Mouse (Mus musculus) heart, embryonic 14.5 days (tissue): ENCODE results near the gene Tmem232. TPM values are rescaled to one million over a fixed set of nuclear protein-coding genes. Genes with fewer than 3 reads are reported as not detected.

Experiments
- ATAC-seq: fragments of 200-750 bp; cut with Nextera tagmentation; 2 replicates; pipeline ENCODE4 v1.8.0; 2017; ENCODE audit warnings: low read depth, moderate TSS enrichment; ENCODE audit not compliant: insufficient number of reproducible peaks, insufficient read depth, low FRiP score
- H3K27ac ChIP-seq, 2 experiments: fragments of 200-500 bp in 1 of 2; fragments of 300-500 bp in 1 of 2; sonication (generic) in 1 of 2; replicated peaks in 1 of 2; 2 replicates each; pipeline ENCODE4 v1.5.1; 2012 to 2014; ENCODE audit warnings: low read depth in 2 of 2, low read length in 2 of 2, control low read depth in 1 of 2, mild to moderate bottlenecking in 1 of 2, mixed read lengths in 1 of 2; ENCODE audit not compliant: control insufficient read depth in 1 of 2, insufficient read depth in 1 of 2
- H3K27me3 ChIP-seq: fragments of 300-500 bp; sonication (generic); 2 replicates; pipeline ENCODE4 v1.6.1; 2014; ENCODE audit warnings: mild to moderate bottlenecking, low read length, control low read depth; ENCODE audit not compliant: control insufficient read depth, insufficient read depth
- H3K36me3 ChIP-seq: fragments of 300-500 bp; sonication (generic); 2 replicates; pipeline ENCODE4 v1.6.1; 2014; ENCODE audit warnings: mild to moderate bottlenecking, control low read depth, low read length, mixed read lengths; ENCODE audit not compliant: control insufficient read depth, insufficient read depth
- H3K4me1 ChIP-seq, 2 experiments: fragments of 200-500 bp in 1 of 2; fragments of 300-500 bp in 1 of 2; sonication (generic) in 1 of 2; 2 replicates each; pipeline ENCODE4 v1.6.1; 2012 to 2014; ENCODE audit warnings: low read length in 2 of 2, control low read depth in 1 of 2, mixed read lengths in 1 of 2; ENCODE audit not compliant: control insufficient read depth in 2 of 2, insufficient read depth in 2 of 2
- H3K4me2 ChIP-seq: fragments of 300-500 bp; sonication (generic); 2 replicates; pipeline ENCODE4 v1.6.1; 2014; ENCODE audit warnings: mild to moderate bottlenecking, low read length
- H3K4me3 ChIP-seq, 2 experiments: fragments of 200-500 bp in 1 of 2; fragments of 300-500 bp in 1 of 2; sonication (generic) in 1 of 2; 2 replicates each; pipeline ENCODE4 v1.5.1; 2012 to 2014; ENCODE audit warnings: low read length in 2 of 2, mild to moderate bottlenecking in 2 of 2, control low read depth in 1 of 2, low read depth in 1 of 2, moderate library complexity in 1 of 2; ENCODE audit not compliant: control insufficient read depth in 1 of 2, insufficient read depth in 1 of 2
- H3K9ac ChIP-seq: fragments of 300-500 bp; sonication (generic); 2 replicates; pipeline ENCODE4 v1.6.1; 2014; ENCODE audit warnings: mild to moderate bottlenecking, low read length
- H3K9me3 ChIP-seq: fragments of 300-500 bp; sonication (generic); 2 replicates; pipeline ENCODE4 v1.6.1; 2016; ENCODE audit warnings: low read length, control low read depth; ENCODE audit not compliant: control insufficient read depth
- WGBS: fragments of 180-500 bp; shearing (Covaris S2); extraction: QIAGEN DNeasy Blood & Tissue Kit; methylation state at CpG from one replicate; pipeline ENCODE4 v1.1.7; 2014; 5-methylcytosine and 5-hydroxymethylcytosine counted together
- polyA plus RNA-seq: library from polyadenylated mRNA; unstranded; fragments of >200 nt; fragmentation: Nextera tagmentation; extraction: Ambion mirVana; gene quantifications from 2 replicates; pipeline ENCODE4 v1.2.1, GENCODE M21; 2014

Gene Tmem232
- polyA plus RNA-seq, 1 experiment from 2014 or later: 0.14 TPM

GRCm38 (mm10) chr17:65340016-65340415 is 200.6 kb downstream of the Tmem232 start:
- H3K27ac ChIP-seq: no peak overlapping the region
- H3K4me3 ChIP-seq: no peak overlapping the region
- 68% methylated on average over 4 of the region's 4 CpGs for WGBS
- H3K9ac ChIP-seq: no peak overlapping the region
- no peaks in the 10 kb centered on the region for H3K4me1 ChIP-seq
- H3K27me3 ChIP-seq: no peaks in the 10 kb centered on the region
- no peak overlapping the region for H3K4me2 ChIP-seq
- H3K36me3 ChIP-seq: no peaks in the 10 kb centered on the region
- no peak for ATAC-seq
- peaks cover 7% of the 10 kb centered on the region; the same call in 1 of the 2 replicates for H3K9me3 ChIP-seq

GRCm38 (mm10) chr17:65330759-65331158 is 209.8 kb downstream of the Tmem232 start:
- no peak for ATAC-seq
- Histone ChIP-seq H3K4me3 (no peak overlapping the region), H3K27ac (no peak overlapping the region), H3K9ac (no peak overlapping the region), H3K4me1 (no peaks in the 10 kb centered on the region), H3K27me3 (no peaks in the 10 kb centered on the region), H3K9me3 (no peaks in the 10 kb centered on the region), H3K4me2 (no peak overlapping the region), H3K36me3 (no peaks in the 10 kb centered on the region)
- 87% methylated on average over 8 of the region's 8 CpGs for WGBS

DNA sequence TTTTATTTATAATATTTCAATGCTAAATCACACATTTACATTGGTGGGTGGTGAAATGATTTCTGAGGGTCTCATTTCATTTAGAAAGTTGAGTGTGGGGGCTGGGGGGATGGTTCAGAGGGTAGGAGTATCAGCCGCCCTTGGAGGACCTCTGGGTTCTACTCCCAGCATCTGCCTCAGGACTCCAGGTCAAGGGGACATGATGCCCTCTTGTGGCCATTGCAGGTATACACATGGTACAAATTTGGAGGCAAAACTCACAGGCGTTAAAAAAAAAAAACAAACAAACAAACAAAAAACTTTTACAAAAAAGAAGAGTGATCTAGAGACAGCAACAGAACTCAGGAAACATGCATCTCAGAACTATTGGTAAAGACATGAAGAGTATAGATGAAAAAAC is 215.3 kb downstream of the Tmem232 start:
- H3K36me3 ChIP-seq: no peaks in the 10 kb centered on the region
- no peak overlapping the region for H3K4me2 ChIP-seq
- no peak for ATAC-seq
- H3K4me1 ChIP-seq: no peaks in the 10 kb centered on the region
- no peaks in the 10 kb centered on the region for H3K27me3 ChIP-seq
- H3K4me3 ChIP-seq: no peak overlapping the region
- H3K9me3 ChIP-seq: no peaks in the 10 kb centered on the region
- H3K9ac ChIP-seq: no peak overlapping the region
- WGBS: 16% methylated on average over 2 of the region's 2 CpGs
- no peak overlapping the region for H3K27ac ChIP-seq

DNA sequence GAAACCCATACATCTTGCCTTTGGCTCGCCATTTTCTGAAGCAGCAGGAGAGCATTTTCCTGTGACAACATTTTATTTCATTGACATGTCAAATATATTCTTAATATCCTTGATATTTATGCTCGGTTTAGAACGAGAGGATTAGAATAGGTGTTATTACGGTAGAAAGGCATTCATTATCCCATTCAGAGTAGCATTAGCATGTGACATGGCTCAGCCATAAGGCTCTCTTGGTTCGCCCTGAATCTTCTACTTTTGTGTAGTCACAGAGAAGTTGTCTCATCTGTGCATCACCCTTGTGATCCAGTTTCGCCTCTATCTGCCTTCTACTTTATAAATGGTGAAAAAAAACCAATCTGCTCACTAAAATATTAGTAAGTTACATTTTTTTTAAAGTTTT is 220.0 kb downstream of the Tmem232 start:
- no peaks in the 10 kb centered on the region for H3K27me3 ChIP-seq
- H3K27ac ChIP-seq: no peak overlapping the region
- WGBS: 84% methylated on average over 6 of the region's 6 CpGs
- no peak overlapping the region for H3K9ac ChIP-seq
- no peaks in the 10 kb centered on the region for H3K36me3 ChIP-seq
- no peak overlapping the region for H3K4me2 ChIP-seq
- no peaks in the 10 kb centered on the region for H3K4me1 ChIP-seq
- H3K9me3 ChIP-seq: no peaks in the 10 kb centered on the region
- H3K4me3 ChIP-seq: no peak overlapping the region
- ATAC-seq: no peak

- ATAC-seq: no peak
- H3K4me1 ChIP-seq: peaks cover 0 to 3% of the 10 kb centered on the region in 2 experiments; a peak in 3 of 4 replicates
- no peaks in the 10 kb centered on the region for H3K36me3 ChIP-seq
- H3K9me3 ChIP-seq: no peaks in the 10 kb centered on the region
- H3K27me3 ChIP-seq: no peaks in the 10 kb centered on the region
- H3K4me2 ChIP-seq: no peak overlapping the region
- H3K9ac ChIP-seq: no peak overlapping the region
- no peak overlapping the region for H3K27ac ChIP-seq
- no peak overlapping the region for H3K4me3 ChIP-seq
Measured at GRCm38 (mm10) chr17:65299946-65300345, 240.6 kb downstream of the Tmem232 start.

DNA sequence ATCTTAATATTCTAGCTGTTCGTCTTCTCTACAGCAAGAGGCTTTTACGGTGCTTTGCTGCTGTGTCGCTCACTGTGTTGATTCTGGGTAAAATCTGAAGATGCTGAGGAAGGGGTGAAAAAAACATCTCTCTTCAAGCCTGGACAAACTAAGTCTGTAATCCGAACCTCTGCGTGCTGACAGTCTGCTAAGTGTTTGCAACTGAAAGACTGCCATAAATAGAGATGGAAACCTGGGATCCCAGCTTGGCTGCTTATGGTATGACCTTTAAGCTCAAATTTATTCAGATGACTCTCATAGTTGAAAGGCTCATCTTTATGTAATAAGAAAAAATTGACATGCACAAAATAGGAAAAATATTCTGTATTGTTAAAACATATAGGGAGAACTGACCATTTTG is 242.8 kb downstream of the Tmem232 start:
- WGBS: 47% methylated on average over 5 of the region's 5 CpGs
- no peak for ATAC-seq

GRCm38 (mm10) chr17:65252160-65252559 is 288.4 kb downstream of the Tmem232 start:
- Histone ChIP-seq H3K4me3 (no peak overlapping the region), H3K27me3 (no peaks in the 10 kb centered on the region), H3K4me2 (no peak overlapping the region), H3K4me1 (no peaks in the 10 kb centered on the region), H3K36me3 (no peaks in the 10 kb centered on the region), H3K9me3 (no peaks in the 10 kb centered on the region), H3K9ac (no peak overlapping the region), H3K27ac (no peak overlapping the region)
- no peak for ATAC-seq
- WGBS: 44% methylated on average over 2 of the region's 2 CpGs

More for the DNA sequence above, 242.8 kb downstream of the Tmem232 start:
- no peak overlapping the region for H3K4me3 ChIP-seq
- 0 out of 2 replicates have a peak overlapping the region, but pooled peaks have one; percentile 5 for H3K4me2 ChIP-seq
- H3K36me3 ChIP-seq: no peaks in the 10 kb centered on the region
- 0 out of 2 replicates have a peak overlapping the region, but pooled peaks have one; percentile 7 for H3K9ac ChIP-seq
- peak overlapping the region; percentile 45 to 55; a peak in 2 of 4 replicates for H3K27ac ChIP-seq
- no peaks in the 10 kb centered on the region for H3K27me3 ChIP-seq
- no peaks in the 10 kb centered on the region for H3K9me3 ChIP-seq
- peaks cover 0 to 3% of the 10 kb centered on the region in 2 experiments; a peak in 3 of 4 replicates for H3K4me1 ChIP-seq

GRCm38 (mm10) chr17:65250261-65250660 is 290.3 kb downstream of the Tmem232 start:
- Histone ChIP-seq H3K4me3 (no peak overlapping the region), H3K27ac (no peak overlapping the region), H3K27me3 (no peaks in the 10 kb centered on the region), H3K9ac (no peak overlapping the region), H3K36me3 (no peaks in the 10 kb centered on the region), H3K4me1 (no peaks in the 10 kb centered on the region), H3K4me2 (no peak overlapping the region), H3K9me3 (no peaks in the 10 kb centered on the region)
- 87% methylated on average over 8 of the region's 8 CpGs for WGBS
- ATAC-seq: no peak
